In the genomic region with DNA sequence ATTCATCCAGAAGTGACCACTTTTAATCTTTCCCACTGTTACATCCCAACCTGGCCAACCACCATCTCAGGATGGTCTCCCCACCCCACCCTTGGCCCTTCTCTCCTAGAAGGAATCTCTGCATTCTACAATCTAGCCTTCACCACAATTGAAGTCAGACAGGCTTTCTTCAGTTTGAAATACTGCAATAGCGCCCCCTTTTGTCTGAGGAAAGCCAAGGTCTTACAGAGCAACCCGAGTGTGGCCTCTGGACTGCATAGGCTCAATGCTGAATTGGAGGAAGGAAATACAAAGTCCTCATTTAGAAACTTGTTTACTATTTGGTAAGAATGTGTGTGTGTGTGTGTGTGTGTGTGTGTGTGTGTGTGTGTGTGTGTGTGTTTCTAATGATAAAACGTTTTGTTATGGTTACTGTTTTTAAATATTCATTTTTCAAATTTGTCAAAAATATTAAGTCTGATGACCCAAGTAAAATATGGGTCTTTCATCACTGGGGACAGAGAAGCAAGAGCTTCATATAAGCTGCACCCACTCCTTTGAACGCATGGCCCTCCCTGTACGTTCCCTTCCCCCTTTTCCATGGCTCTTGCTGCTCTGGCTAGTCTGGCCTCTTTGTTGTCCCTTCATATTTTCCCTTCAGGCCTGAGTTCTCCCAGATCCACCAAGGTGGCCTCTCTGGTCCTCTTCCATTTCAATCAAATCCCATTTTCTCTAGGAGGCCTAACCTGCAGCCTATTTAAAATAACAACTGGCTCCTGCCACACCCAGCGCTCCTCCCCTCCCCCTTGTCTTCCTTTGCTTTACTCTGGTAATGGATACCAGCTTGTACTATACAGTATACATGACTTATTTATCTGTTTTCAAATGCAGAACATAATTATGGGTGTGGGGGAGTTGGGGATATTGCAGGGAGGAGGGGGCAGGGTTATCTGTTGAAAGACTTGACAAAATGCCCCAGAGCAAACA, we compare ENCODE assay signal across 9 mouse cellular contexts.
DNase-seq lines count a peak whose midpoint lies in the region; ATAC-seq and TF ChIP-seq lines count a peak whose summit lies in the region.
"Had no signal": no experiment of that assay in that cellular context is flagged by ENCODE, and none has a peak within 500 bp of the region (broad histone marks: within the 10 kb centered on the region; RNA-seq: fewer than 3 reads in every experiment).

No protein-coding gene starts in this region.

- no peaks in the 10 kb centered on the region for H3K9me3 ChIP-seq in kidney, embryonic 15.5 days (replicated peaks)
- H3K9me3 ChIP-seq: stomach, embryonic 15.5 days had no signal

- H3K4me2 ChIP-seq in kidney, embryonic 15.5 days = no peak overlapping the region
- H3K4me2 ChIP-seq: stomach, embryonic 15.5 days had no signal

- no peak overlapping the region for H3K27ac ChIP-seq in kidney, adult 2 months (ENCODE audit: insufficient read depth, low read depth, low read length)
- H3K27ac ChIP-seq in kidney, embryonic 15.5 days = 0 out of 2 replicates have a peak overlapping the region, but pooled peaks have one; percentile 18
- H3K27ac ChIP-seq: stomach, embryonic 15.5 days had no signal

- TF ChIP-seq CTCF in kidney, adult 2 months (conservative IDR thresholded peaks at IDR 0.05; ENCODE audit: insufficient read depth, insufficient read length, low read depth, low read length) = peak; percentile 38

- H3K4me3 ChIP-seq in kidney, adult 2 months (ENCODE audit: insufficient read depth, low read depth, low read length) = no peak overlapping the region
- no peak overlapping the region for H3K4me3 ChIP-seq in kidney, embryonic 15.5 days (replicated peaks)
- H3K4me3 ChIP-seq: stomach, embryonic 15.5 days had no signal

- peak; percentile 31 for DNase-seq in kidney, adult 2 months
- no peak for DNase-seq in kidney, adult 18-20 months
- peak; percentile 9 for DNase-seq in Muller cell, postnatal 12 days (ENCODE audit: inconsistent ontology term)
- DNase-seq in cerebellum, adult 9-11 months = peak; percentile 74
- DNase-seq in lung, postnatal 4 days = peak; percentile 30 to 66
- no peak for DNase-seq in thymus, postnatal 4 days
- no peak for DNase-seq in frontal cortex, postnatal 25 days (ENCODE audit: low spot score in 2 of 2)

- 0 out of 2 replicates have a peak, but pooled peaks have one; percentile 33 for ATAC-seq in kidney, embryonic 15.5 days (replicated peaks; ENCODE audit: low FRiP score)

- no peak for TF ChIP-seq POLR2A in kidney, adult 2 months (IDR thresholded peaks at IDR 0.05; ENCODE audit: low read depth, low read length)

- H3K27me3 ChIP-seq in kidney, adult 2 months (replicated peaks; ENCODE audit: control insufficient read depth, insufficient read depth, low read length) = no peaks in the 10 kb centered on the region
- no peaks in the 10 kb centered on the region for H3K27me3 ChIP-seq in kidney, embryonic 15.5 days
- H3K27me3 ChIP-seq: stomach, embryonic 15.5 days had no signal

- no peak overlapping the region for H3K9ac ChIP-seq in kidney, embryonic 15.5 days
- H3K9ac ChIP-seq: stomach, embryonic 15.5 days had no signal

- H3K4me1 ChIP-seq in kidney, adult 2 months (ENCODE audit: control insufficient read depth, insufficient read depth, low read length) = no peaks in the 10 kb centered on the region
- peaks cover 21% of the 10 kb centered on the region for H3K4me1 ChIP-seq in kidney, embryonic 15.5 days
- H3K4me1 ChIP-seq: stomach, embryonic 15.5 days had no signal

- H3K36me3 ChIP-seq in kidney, adult 2 months (ENCODE audit: control insufficient read depth, insufficient read depth, low read length) = no peaks in the 10 kb centered on the region
- no peaks in the 10 kb centered on the region for H3K36me3 ChIP-seq in kidney, embryonic 15.5 days
- H3K36me3 ChIP-seq: stomach, embryonic 15.5 days had no signal

- WGBS in kidney, adult 2 months = 58% methylated on average over 6 of the region's 6 CpGs
- 46% methylated on average over 6 of the region's 6 CpGs for WGBS in kidney, embryonic 15.5 days

Comparison
In these comparisons a context has a peak if more than half of its experiments do, and no peak if none do; other contexts are left out.
1. DNase-seq: peak in kidney, adult 2 months (single experiment), Muller cell, postnatal 12 days (single experiment), cerebellum, adult 9-11 months (single experiment) and lung, postnatal 4 days (2 of 2); none in kidney, adult 18-20 months (single experiment), thymus, postnatal 4 days (single experiment) and frontal cortex, postnatal 25 days (0 of 2).